Mouse (Mus musculus): ENCODE measurements around the gene Ccn1.
A peak's percentile ranks its signal among the peaks of the same experiment; 100 is the strongest.

Ccn1 gene

DNA sequence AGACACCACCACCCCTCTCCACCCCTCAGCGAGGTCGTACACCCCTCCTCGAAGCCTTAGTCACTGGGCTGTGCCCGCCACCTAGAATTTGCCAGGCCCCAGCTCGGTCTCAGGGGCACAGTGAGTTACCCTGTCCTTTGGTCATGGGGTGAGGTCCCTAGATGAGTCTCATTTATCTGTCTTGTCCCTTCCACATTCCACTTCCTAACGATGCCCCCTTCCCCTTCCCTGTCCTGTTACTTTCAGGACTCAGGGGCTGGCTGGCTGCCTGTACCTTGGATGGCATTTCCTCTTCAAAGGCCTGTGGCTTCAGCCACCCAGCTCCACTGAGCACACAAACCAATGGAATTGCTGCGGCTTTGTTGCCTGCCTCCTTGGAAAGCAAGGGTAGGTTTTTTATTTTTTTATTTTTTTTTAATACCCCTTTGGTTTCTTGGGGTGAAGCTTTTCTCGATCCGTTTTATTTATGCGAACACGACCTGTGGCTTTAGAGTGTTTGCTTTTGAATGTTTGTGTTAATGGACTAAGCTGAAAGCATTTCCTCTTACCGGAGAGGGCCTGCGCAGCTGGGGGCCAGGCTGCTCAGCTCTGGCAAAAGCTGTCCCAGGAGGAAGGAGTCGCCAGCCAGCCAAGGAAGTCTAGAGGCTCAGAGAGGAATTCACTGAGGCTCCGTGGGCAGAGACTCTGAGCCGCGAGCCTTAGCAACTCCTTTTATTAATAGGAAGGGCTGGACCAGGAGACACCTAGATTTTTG is 35.2 kb downstream of the Ccn1 start:
- DNase-seq = peak; percentile 50

DNA sequence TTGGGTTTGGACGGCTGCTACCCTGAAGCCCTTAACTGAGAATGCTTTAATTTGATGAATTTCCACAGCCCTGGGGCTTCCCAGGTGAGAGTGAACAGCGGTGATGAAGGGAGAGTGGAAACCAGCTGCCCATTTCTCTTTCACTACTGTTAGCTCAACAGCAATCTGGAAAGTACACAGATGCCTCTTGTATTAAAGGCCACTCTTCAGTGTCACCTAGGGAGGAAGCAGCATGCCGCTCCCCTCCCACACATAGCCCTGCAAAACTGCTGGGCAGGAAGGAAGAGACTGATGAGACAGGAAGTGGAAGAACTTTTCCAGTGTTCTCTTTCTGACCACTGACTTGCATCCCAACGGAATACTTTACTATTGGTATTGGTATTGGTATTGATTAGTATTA is 36.5 kb downstream of the Ccn1 start:
- DNase-seq = no peak

DNA sequence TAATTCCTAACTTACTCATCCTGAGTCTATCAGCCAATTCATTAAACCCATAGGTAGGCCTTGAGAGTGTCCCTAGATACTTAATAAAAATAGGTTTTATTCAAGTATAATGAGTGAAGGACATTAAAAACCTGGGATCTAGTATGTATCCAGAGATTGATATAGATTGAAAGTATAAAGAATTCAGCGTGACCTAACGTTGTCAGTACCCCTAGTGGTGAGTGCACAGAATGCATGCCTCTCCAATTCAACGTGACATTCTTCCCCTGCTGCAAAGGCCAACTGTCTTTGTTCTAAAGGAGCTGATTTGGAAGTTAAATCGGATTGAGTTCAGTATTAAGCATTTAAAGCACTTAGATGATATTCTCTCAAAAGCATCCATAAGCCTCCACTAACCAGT is 37.1 kb downstream of the Ccn1 start:
- no peak for DNase-seq

DNA sequence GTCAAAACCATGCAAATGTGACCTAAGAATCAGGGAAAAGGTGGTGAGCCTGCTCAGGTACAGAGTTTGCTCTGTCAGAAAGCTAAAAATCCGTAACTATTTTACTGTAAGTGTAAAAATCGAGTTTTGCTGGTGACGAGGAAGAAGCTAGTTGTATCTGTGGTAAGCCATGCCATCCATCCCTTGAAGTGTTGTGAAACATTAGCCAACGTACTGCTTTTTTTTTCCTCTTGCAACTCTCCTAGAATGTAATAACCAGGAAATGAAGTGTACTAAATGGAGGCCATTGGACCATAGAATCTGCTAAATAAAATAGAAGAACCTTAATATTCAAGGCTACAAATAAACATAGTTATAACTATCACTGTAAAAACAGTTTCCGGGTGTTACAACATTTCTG is 41.5 kb downstream of the Ccn1 start:
- DNase-seq = no peak

DNA sequence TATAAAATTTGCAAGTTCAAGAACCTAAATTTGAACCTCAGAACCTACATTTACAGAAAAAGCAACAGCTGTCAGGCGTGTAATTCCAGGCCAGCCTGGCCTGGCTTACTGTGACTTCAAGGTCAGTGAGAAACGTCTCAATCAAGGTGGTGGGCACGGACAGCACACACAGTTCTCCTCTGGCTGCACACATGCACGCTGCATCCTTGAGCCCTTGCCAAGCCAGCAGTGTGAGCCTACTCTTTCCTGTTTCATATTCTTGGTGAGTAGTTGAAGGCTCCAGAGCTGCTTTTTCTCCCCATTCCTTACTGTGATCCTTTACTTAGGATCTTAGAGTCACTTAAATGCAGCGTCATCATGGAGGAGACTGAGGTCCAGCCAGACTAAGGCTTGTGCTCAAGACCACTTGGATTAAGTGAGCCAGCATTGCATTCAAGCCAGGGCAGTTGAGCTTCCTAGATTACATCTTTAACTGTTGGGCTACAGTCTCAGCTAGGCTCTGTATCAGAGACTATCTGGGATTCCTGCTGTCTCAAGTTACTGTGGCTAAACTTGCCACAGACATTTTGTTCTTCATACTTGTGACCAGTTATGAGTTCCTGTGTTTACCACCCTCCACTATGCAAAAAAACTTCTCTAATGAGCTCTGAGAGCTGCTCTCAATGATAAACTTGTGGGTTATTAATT is 44.2 kb downstream of the Ccn1 start:
- DNase-seq = no peak

DNA sequence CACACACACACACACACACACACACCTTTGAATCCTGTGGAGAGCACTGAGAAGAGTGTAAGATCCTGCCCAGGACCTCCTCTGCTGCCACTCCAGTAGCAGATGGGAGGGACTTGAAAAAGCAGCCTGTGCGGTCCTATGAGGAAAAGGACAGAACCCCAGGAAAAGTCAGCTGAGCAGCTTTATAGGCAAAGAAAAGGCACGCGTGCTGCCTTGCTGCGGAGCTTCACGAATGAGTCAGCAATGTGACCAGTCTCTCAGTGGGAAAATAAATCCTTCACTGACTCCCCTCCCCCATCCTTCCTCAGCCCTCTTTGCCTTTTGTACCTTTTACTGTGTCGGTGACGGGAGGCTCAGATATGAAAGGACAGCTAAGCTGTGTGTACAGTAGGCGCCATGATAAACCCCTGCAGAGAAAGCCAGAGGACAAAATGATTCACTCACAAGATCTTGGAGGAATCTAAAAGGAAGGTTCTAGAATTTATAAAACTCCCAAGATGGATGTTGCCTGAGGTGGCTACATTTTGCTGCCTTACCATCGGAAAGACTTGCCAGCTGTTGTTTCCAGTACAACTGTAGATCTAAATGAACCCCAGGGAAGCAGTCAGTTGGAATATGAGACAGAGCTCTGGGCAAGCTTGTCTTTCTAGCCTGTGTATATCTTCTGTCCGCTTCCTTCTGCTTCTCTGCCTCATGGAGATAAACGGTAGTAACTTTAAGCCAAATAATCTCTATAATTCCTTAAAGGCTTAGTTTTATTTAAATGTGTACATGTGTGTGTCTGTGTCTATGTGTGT is 47.2 kb downstream of the Ccn1 start:
- DNase-seq = peak; percentile 46

DNA sequence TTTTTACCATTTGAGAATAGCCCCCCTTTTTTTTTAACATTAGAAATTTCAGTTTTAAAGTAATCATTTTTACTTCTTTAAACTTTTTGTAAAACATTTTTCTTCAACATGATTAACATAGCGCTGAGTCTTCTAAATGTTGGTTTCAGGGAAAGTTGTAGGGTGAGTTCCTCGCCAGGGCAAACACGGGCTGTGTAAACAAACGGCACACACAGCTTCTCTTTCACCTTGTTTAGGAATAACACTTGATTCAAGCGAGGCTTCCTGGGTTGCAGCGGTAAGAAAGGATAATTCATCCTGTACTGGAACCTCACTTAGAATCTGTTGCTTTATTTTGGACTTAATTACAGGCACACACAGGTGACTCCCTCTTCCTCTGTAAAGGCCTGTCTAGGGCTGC is 48.4 kb downstream of the Ccn1 start:
- DNase-seq = no peak

DNA sequence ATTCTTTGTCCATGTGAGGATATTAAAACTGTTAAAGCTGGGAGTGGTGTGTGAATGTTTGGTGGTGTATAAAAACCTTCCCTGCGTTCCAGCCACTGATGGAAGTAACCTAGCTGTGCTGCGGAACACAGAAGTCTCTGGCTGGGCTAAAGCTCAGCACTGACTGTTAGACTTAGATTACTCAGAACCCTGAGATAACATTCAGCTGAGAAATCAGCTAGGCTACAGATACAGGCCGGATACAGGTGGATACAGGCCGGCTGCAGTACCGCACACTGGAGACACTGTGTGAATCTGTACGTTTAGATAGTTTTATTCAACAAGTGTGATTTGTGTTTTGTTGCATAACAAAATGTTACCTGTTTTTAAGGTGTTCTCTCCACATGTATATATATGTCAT is 49.0 kb downstream of the Ccn1 start:
- DNase-seq = no peak

DNA sequence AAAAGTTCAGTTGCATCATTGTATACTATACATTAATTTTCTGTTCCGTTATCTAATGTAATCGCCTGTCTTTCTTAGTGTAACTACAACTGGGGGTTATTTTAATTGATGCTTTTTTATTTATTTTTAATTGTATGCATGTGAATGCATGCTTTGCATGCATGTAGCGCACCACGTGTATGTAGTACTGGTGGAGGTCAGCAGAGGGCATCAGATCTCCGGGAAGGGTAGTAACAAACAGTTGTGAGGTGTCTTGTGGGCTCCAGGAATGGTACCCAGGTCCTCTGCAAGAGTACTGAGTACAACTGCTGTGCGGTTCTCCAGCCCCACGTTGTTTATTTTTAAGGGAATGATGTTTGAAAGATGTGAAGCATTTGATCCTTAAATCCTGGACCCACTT is 50.7 kb downstream of the Ccn1 start:
- DNase-seq = no peak
